Mouse (Mus musculus): ENCODE data around the gene Mpzl2.

The Mpzl2 gene

GRCm38 (mm10) chr9:45039499-45039898 lies at the start of gene Mpzl2:
TSS of gene Mpzl2 (plus strand) at chr9:45039799.
- no peak for DNase-seq

- no peak for DNase-seq
Observed at GRCm38 (mm10) chr9:44991821-44992220, 47.8 kb upstream of the Mpzl2 start.

DNA sequence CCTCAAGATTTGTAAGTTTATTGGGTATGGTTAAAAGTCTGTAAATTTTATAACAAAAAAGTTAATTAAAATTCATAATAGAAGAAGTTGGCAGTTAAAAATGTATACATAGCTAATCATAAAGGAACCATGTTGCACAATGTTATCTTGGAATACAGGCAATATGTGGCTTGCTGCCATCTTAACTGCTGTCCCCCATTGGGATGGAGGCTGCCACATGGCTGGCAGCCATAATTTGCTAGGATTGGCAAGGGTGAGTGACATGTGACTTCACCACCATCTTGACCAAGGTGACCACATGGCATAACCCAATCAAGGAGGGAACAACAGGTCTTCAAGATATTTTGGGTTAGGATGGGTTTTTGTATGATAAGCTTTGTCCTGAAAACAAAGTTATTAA lies 47.3 kb upstream of the Mpzl2 start:
- DNase-seq = no peak

DNA sequence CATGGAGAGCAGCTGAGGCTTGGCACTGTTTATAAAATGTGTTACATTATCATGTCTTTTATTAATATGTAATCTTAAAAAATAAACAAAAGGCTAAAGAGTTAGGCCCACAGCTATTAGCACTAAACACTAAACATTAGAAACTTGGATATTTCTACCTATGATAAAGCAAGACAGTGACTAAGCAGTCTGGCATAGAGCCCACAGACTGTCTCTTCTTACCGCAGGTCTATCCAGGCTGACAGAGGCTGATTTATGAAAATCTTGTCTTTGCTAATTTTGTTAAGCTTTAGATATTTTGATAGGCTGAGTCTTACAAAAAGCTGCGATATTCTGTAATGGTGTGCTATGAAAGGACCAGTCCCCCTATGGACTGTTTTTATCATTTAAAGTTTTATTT lies 46.3 kb upstream of the Mpzl2 start:
- DNase-seq = no peak

DNA sequence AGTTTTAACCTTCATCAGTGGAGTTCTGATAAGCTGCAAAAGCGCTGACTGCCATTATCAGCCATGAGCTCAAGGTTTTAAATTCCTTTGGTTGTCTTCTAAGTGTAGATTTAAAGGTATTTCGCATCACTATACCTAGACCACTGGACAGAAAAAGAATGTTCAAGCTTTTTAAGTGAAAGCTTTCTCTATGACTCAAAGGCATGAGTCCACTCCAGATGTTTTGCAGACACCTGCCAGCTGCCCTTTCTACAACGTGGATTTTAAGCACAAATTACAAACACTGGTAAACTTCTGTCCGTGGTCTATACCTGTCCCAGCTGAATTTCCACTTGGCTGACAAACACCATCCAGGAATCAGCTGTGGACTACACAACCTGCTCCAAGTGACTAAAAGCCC lies 44.6 kb upstream of the Mpzl2 start:
- DNase-seq = no peak

- DNase-seq = no peak
Observed at GRCm38 (mm10) chr9:44996590-44996989, 43.0 kb upstream of the Mpzl2 start.

- DNase-seq = no peak
Observed at GRCm38 (mm10) chr9:44998138-44998537, 41.5 kb upstream of the Mpzl2 start.

DNA sequence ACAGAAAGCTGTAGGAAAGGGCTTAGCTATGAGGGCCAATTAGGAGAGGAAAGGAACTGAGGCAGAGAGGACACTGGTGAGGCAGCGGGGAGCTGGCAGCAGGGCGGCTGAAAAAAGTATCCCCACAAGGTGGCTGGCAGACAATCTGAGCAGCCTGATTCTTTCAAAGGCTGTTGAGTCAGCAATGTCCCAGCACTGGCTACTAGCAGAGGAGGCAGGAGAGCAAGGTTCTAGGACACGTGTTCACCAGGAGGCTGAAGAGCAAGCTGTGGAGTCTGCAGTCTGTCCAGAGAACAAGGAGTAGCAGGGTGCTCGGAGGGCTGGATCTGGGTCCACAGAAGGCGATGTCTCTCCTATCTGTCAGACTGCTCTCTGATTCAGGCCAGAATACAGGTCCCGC lies 40.4 kb upstream of the Mpzl2 start:
- DNase-seq = no peak

GRCm38 (mm10) chr9:44999776-45000175 lies 39.8 kb upstream of the Mpzl2 start:
- DNase-seq = no peak

DNA sequence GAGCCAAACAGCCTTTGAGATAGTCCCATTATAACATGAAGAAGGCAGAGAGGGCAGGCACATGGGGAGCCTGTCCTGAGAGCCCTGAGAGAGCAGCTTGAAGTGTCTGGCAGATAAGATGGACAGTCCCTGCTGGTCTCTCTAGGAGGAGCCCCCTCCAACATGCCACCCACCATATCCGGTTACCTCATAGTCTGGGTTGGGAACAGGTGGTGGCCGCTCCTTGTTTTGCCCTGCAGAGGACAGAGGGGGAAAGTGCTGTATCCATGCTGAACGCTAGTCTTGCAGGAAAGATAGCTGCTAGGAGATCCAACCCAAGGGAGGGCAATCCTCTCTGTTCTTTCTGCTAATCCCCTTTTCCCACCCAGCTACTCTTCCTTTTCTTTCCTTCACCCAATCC lies 39.4 kb upstream of the Mpzl2 start:
- no peak for DNase-seq

DNA sequence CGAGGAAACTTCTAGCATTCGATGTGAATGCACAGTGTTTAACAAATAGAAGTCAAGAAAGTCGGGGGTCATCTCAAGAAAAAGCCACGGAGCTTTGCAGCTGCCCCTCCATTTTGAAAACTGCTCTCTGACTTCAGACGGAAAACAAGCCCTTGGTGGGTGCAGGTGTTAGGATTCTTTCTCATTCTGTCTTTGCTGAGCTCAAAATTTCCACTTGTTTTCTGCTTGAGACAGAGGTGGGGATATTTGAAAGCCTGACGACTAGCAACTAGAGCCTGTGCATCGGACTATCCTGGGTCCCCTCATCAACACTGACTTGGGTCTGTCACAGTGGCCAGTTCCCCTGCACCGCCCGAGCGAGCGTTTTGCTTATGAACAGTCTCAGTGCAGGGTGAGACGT lies 32.2 kb upstream of the Mpzl2 start:
- no peak for DNase-seq

DNA sequence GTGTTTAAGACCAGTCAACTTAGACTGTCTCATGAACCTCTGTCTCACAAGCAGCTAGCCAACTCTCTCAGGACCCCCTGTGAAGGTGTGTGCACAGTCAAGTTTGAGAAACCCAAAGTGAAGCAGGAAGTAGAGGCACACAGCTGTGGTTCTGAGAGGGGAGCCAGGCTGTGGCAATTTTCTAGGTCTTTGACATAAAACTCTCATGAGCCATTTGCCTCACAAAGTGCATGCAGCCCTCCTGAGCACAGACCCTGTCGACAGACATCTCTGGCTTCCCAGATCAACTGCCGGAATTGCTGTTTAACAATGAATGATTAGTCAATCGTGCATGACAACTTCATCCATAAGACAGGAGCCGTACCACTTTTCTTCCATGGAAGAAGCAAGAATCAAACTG lies 31.3 kb upstream of the Mpzl2 start:
- no peak for DNase-seq

DNA sequence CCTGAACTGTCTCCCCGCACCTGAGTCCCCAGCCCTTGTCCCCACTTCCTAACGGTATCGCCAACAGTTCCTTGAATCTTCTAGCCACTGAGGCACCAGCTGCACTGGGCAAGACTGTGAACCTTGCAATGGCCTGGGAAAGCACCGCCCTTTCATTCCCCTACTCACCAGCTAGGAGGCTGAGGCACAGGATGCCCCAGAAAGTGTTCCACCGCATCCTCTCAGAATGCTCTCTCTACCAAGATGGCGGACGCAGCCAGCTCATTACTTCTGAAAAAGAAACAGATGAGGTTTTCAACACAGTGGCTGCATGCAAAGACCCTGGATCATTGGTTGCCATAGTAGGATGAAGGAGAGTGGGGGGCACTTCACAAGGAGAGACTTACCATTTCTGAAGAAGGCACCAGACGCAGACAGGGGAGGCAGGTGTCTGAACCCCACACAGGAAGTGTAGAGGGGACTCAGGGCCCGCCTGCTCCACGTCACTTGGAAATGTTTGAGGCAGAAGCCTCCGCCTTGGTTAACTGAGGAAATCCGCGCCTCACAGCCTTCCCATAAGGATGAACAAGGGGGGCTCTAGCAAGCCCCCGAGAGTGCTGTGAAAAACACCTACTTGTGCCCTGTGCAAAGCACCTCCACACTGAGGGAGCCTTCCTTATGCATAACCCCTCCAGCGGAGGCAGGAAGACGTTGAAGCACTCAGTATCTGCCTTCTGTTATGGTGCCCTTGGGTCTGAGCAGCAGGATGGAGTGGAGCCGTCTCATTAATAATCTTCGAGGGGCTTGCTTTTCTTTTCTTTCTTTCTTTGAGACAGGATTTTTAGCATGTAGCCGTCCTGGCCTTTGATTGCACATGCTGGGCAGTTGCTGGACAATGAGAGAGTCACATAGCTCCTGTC lies 30.2 kb upstream of the Mpzl2 start, which contains the start of gene Cd3e:
TSS of gene Cd3e (minus strand) at position 448 of the 899 bp plus-strand sequence.
- DNase-seq = no peak

- DNase-seq = no peak
Observed at GRCm38 (mm10) chr9:45010461-45010860, 29.1 kb upstream of the Mpzl2 start.

DNA sequence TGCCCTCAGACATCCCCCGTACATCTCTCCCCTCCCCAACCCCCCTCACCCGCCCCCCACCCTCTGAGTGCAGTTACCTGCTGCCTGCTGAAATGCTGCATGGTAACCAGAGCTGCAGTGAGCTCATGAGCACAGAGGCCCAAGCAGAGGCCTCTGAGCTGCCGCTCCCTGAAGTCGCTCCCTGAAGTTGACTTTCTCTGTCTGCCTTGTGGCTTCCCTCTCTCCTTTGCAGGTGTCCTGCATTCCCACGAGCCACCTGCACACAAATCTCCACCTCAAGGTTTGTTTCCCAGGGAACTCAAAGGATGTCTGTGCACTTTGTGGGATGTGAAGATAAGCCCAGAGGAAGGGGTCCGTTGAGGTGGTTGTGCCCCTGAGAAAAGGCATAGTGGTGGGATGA lies 28.3 kb upstream of the Mpzl2 start:
- DNase-seq = no peak

DNA sequence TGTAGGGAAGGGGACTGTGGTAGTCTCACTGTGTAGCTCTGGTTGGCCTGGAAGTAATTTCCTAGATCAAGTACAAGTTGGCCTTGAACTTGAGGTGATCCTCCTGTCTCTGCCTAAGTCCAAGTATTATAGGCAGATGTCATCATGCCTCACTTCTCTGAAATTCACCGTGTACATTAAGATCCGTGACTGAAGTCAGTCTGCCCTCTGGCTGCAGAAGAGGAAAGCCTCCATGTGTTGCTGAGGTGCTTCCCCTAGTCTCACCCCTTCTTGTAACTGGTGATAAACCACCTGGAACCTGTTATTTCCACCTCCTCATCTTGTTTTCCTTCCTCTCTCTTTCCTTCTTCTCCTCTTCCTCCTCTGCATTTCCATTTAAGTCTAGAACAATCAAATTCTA lies 24.7 kb upstream of the Mpzl2 start:
- no peak for DNase-seq

DNA sequence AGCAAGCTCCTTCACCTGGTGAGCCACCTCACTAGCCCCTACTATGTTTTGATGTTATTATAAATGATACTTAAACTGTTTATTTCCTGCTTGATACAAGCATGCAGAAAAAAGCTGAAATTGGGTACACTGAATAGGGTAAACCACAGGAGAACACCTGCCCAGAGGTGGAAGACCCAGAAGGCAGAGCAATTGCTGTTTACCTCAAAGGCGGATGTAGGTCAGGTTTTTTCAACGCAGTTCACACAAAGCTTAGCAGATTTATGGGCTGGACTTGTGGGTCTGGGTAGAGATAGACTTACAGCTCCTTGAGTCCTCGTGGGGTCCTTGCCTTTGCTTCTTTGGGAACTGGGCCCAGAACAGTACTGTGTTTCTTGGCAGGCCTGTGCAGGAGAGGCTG lies 23.8 kb upstream of the Mpzl2 start:
- no peak for DNase-seq

DNA sequence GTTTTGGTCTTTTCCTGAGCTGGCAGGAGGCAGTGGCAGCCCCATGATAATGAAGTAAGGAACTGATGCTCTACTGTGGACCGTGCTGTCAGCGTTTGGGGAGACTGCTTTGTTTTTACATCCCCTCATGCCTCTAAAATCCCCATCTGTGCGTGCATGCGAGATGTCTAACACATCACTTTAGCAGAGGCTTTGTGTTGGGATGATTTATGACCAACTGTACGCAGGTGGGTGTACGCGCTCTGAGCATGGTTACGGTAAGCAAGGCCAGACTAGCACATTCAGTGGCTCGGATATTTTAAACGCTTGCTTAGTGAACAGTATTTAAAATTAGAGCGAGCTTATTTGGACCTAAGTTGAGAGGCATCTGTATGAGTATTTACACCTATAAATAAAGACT lies 21.6 kb upstream of the Mpzl2 start:
- no peak for DNase-seq

DNA sequence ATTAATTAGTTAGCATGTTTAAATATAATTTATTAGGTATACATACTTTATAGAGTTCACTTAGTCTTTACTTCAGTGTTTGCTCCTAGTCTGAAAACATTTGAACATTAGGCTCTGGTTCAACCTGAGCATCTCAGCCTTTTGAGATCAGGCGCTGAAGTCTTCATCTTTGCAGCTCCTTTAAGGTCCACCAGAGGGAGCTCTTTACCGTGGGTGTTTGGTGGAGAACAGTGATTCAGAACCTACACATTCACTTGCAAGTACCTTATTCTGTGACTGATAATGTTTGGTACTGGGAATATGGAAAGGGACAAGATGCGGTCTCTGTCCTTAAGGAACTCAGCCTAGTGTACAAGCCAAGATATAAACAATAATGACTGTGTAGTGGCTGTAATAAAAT lies 16.8 kb upstream of the Mpzl2 start:
- DNase-seq = peak; percentile 75

- DNase-seq = no peak
Observed at GRCm38 (mm10) chr9:45023638-45024037, 16.0 kb upstream of the Mpzl2 start.

GRCm38 (mm10) chr9:45024187-45024586 lies 15.4 kb upstream of the Mpzl2 start:
- DNase-seq = no peak

DNA sequence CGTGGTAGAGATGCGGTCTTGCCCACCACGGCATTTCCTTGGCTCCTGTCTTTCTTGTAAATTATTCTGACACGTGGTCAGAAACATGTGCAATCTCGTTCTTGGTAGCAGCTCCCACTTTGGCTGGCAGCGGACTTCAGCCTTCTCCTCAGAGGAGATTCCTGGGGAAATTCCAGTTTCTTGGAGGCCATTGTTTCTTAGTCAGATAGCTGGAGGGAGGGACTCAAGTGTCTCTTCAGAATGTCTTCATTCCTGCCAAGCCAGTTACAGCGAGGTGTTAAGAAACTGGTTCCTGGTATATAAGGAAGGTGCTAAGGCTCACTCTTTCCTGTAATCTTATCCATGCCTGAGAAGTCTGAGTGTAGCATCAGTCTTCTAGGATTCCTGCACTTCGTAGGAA lies 12.2 kb upstream of the Mpzl2 start:
- DNase-seq = no peak

- no peak for DNase-seq
Observed at GRCm38 (mm10) chr9:45030341-45030740, 9.3 kb upstream of the Mpzl2 start.

- no peak for DNase-seq
Observed at GRCm38 (mm10) chr9:45032261-45032660, 7.3 kb upstream of the Mpzl2 start.

GRCm38 (mm10) chr9:45034526-45034925 lies 5.1 kb upstream of the Mpzl2 start:
- no peak for DNase-seq

Measured in retina, postnatal 1 day (tissue).